Mouse (Mus musculus) ES-Bruce4 (cell line): Measurements from ENCODE around the gene Mrgpra2a. TPM values are rescaled to one million over a fixed set of nuclear protein-coding genes. Genes with fewer than 3 reads are reported as not detected.

ENCODE experiments used
- H3K27ac ChIP-seq: 2 replicates; pipeline ENCODE4 v1.5.1; 2012; ENCODE audit warnings: low read length, inconsistent platforms; ENCODE audit not compliant: insufficient read depth
- H3K27me3 ChIP-seq: 2 replicates; pipeline ENCODE4 v1.6.1; 2012; ENCODE audit warnings: mild to moderate bottlenecking, low read length, inconsistent platforms; ENCODE audit not compliant: control insufficient read depth, poor library complexity, insufficient read depth, severe bottlenecking
- H3K36me3 ChIP-seq: 2 replicates; pipeline ENCODE4 v1.6.1; 2012; ENCODE audit warnings: inconsistent platforms, mild to moderate bottlenecking, low read length, moderate library complexity; ENCODE audit not compliant: control insufficient read depth, poor library complexity, insufficient read depth, severe bottlenecking
- H3K4me1 ChIP-seq: one replicate; pipeline ENCODE4 v1.8.1; 2011; ENCODE audit warnings: low read length; ENCODE audit not compliant: control insufficient read depth, insufficient read depth
- H3K4me3 ChIP-seq: 2 replicates; pipeline ENCODE4 v1.5.1; 2011; ENCODE audit warnings: low read depth, mild to moderate bottlenecking, low read length
- H3K9ac ChIP-seq: 2 replicates; pipeline ENCODE4 v1.6.1; 2012; ENCODE audit warnings: low read depth, mild to moderate bottlenecking, inconsistent platforms; ENCODE audit not compliant: poor library complexity, severe bottlenecking
- H3K9me3 ChIP-seq: replicated peaks from 2 replicates; pipeline ENCODE4 v1.6.1; 2012; ENCODE audit warnings: mild to moderate bottlenecking, low read length, inconsistent platforms; ENCODE audit not compliant: control insufficient read depth, poor library complexity, insufficient read depth, severe bottlenecking
- CTCF ChIP-seq: IDR thresholded peaks from one replicate; pipeline ENCODE4 v1.8.1; 2011; ENCODE audit warnings: low read depth, low read length
- EP300 ChIP-seq: IDR thresholded peaks from 2 replicates; pipeline ENCODE4 v1.6.1; 2011; ENCODE audit warnings: low read depth, low read length; ENCODE audit not compliant: insufficient read depth
- POLR2A ChIP-seq: IDR thresholded peaks from one replicate; pipeline ENCODE4 v1.8.1; 2011; ENCODE audit warnings: low read length; ENCODE audit not compliant: insufficient read depth
- polyA plus RNA-seq: library from polyadenylated mRNA; stranded (reverse); fragments of >200 nt; gene quantifications from 2 replicates; pipeline ENCODE4 v1.2.4, GENCODE M21; 2011; ENCODE audit warnings: low read depth; ENCODE audit not compliant: missing spikeins, insufficient read depth, insufficient read length

Mrgpra2a gene
- polyA plus RNA-seq, 1 experiment, result not detected

DNA sequence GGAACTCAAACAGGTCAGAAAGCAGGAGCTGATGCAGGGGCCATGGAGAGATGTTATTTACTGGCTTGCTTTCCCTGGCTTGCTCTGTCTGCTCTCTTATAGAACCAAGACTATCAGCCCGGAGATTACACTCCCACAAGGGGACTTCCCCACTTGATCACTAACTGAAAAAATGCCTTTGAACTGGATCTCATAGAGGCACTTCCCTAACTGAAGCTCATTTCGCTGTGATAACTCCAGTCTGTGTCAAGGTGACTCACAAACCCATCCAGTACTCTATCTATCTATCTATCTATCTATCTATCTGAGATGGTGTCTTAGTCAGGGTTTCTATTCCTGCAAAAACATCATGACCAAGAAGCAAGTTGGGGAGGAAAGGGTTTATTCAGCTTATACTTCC, 41.3 kb downstream of the Mrgpra2a start:
- no peaks in the 10 kb centered on the region for H3K9me3 ChIP-seq
- H3K27ac ChIP-seq, result no peak overlapping the region
- no peaks in the 10 kb centered on the region for H3K4me1 ChIP-seq
- TF ChIP-seq POLR2A (no peak), CTCF (no peak), EP300 (no peak)
- H3K4me3 ChIP-seq, result no peak overlapping the region
- H3K9ac ChIP-seq, result no peak overlapping the region
- H3K27me3 ChIP-seq, result no peaks in the 10 kb centered on the region
- no peaks in the 10 kb centered on the region for H3K36me3 ChIP-seq

DNA sequence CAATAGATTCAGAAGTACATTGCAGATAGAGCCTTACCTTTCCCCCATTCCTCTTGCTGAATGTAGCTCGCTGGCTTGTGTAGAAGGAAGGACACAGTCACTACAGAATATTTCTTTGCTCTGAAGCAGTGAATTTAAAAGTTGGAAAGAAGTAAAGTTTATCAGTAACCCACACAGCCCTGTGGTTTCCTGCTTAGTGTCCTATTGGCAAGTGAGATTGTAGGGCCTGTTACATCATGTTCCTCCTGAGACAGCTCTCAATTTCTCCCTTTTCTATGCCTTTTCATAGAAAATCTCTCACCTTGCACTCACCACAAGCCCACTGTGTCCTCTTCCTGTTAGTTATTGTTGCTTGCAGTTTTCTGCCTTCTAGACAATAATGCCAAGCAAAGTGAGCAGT, 42.4 kb downstream of the Mrgpra2a start:
- no peaks in the 10 kb centered on the region for H3K27me3 ChIP-seq
- no peak overlapping the region for H3K9ac ChIP-seq
- H3K4me3 ChIP-seq, result no peak overlapping the region
- no peaks in the 10 kb centered on the region for H3K9me3 ChIP-seq
- no peaks in the 10 kb centered on the region for H3K36me3 ChIP-seq
- TF ChIP-seq EP300 (no peak), POLR2A (no peak), CTCF (no peak)
- H3K4me1 ChIP-seq, result no peaks in the 10 kb centered on the region
- H3K27ac ChIP-seq, result no peak overlapping the region

DNA sequence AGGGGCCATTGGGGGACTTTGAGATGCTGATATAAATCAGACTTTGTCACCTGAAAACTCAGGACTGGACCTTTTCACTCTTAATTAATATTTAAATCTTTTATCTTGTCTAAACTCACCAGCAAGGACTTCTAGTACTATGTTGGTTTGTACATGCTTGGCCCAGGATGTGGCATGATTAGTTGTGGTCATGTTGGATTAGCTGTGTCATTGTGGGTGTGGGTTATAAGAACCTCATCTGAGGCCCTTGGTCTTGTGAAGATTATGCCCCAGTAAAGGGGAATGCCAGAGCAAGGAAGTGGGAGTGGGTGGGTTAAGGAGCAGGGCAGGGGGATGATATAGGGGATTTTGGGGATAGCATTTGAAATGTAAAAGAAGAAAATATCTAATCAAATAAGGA, 50.8 kb downstream of the Mrgpra2a start:
- TF ChIP-seq CTCF, result no peak
- no peak for TF ChIP-seq EP300
- no peak for TF ChIP-seq POLR2A
- Histone ChIP-seq H3K27ac (no peak overlapping the region), H3K36me3 (no peaks in the 10 kb centered on the region), H3K4me1 (no peaks in the 10 kb centered on the region), H3K9me3 (no peaks in the 10 kb centered on the region), H3K27me3 (no peaks in the 10 kb centered on the region), H3K9ac (no peak overlapping the region), H3K4me3 (no peak overlapping the region)

Other genes starting within 250 kb of the Mrgpra2a start
- gene Mrgpra6, start 247.2 kb downstream of the Mrgpra2a start, polyA plus RNA-seq, result not detected in 2 replicates
- gene Mrgpra9, start 199.3 kb downstream of the Mrgpra2a start, polyA plus RNA-seq, result not detected in 2 replicates
- gene Mrgpra1, start 97.9 kb downstream of the Mrgpra2a start, polyA plus RNA-seq, result not detected in 2 replicates
- not detected in 2 replicates for gene Mrgpra2b, start 76.7 kb upstream of the Mrgpra2a start, polyA plus RNA-seq
- gene Mrgpra3, start 149.2 kb upstream of the Mrgpra2a start, polyA plus RNA-seq, result not detected in 2 replicates